18 mouse cellular contexts compared by ENCODE assay signal in genomic region chr12:79016109-79016508, GRCm38 (mm10). TPM values are rescaled to one million over a fixed set of nuclear protein-coding genes. Genes with fewer than 3 reads are reported as not detected.
DNase-seq lines count a peak whose midpoint lies in the region; ATAC-seq lines count a peak whose summit lies in the region.
"Had no signal": no experiment of that assay in that cellular context is flagged by ENCODE, and none has a peak within 500 bp of the region (broad histone marks: within the 10 kb centered on the region; RNA-seq: fewer than 3 reads in every experiment).

No protein-coding gene starts in this region.

- no peak overlapping the region; the same call in 1 of the 2 replicates for H3K27ac ChIP-seq in forebrain, embryonic 11.5 days (ENCODE audit: low read depth, low read length)
- H3K27ac ChIP-seq in hindbrain, embryonic 14.5 days, result no peak overlapping the region
- H3K27ac ChIP-seq: embryonic facial prominence, embryonic 12.5 days; gastrocnemius, adult 2 months; heart, adult 2 months; kidney, embryonic 15.5 days had no signal

- peak overlapping the region; percentile 12; the same call in 1 of the 2 replicates for H3K9ac ChIP-seq in forebrain, embryonic 11.5 days (ENCODE audit: low read length)
- H3K9ac ChIP-seq in hindbrain, embryonic 14.5 days, result no peak overlapping the region
- H3K9ac ChIP-seq: embryonic facial prominence, embryonic 12.5 days; kidney, embryonic 15.5 days; liver, postnatal 0 days had no signal

- peak; percentile 56; the same call in 1 of the 2 replicates for ATAC-seq in forebrain, embryonic 11.5 days (replicated peaks; ENCODE audit: low FRiP score)
- ATAC-seq in hindbrain, embryonic 14.5 days (ENCODE audit: low FRiP score), result peak; percentile 66; the same call in 1 of the 2 replicates
- ATAC-seq: CD4-positive, CD25-positive, alpha-beta regulatory T cell, adult 4 months; liver, postnatal 0 days had no signal

- H3K4me3 ChIP-seq in forebrain, embryonic 11.5 days (ENCODE audit: low read depth, low read length), result no peak overlapping the region
- no peak overlapping the region for H3K4me3 ChIP-seq in hindbrain, embryonic 14.5 days (replicated peaks; ENCODE audit: low read length)
- H3K4me3 ChIP-seq: embryonic facial prominence, embryonic 12.5 days; gastrocnemius, adult 2 months; heart, adult 2 months; kidney, embryonic 15.5 days had no signal

- H3K36me3 ChIP-seq in forebrain, embryonic 11.5 days (ENCODE audit: control insufficient read depth, insufficient read depth, low read length), result no peaks in the 10 kb centered on the region
- no peaks in the 10 kb centered on the region for H3K36me3 ChIP-seq in hindbrain, embryonic 14.5 days (replicated peaks; ENCODE audit: control insufficient read depth, insufficient read depth)
- H3K36me3 ChIP-seq: embryonic facial prominence, embryonic 12.5 days; kidney, embryonic 15.5 days had no signal

- H3K4me2 ChIP-seq in forebrain, embryonic 11.5 days (ENCODE audit: low read depth, low read length, severe bottlenecking), result no peak overlapping the region
- no peak overlapping the region for H3K4me2 ChIP-seq in hindbrain, embryonic 14.5 days (replicated peaks)
- H3K4me2 ChIP-seq: embryonic facial prominence, embryonic 12.5 days; kidney, embryonic 15.5 days had no signal

- 13% methylated on average over 5 of the region's 5 CpGs for WGBS in forebrain, embryonic 11.5 days
- 20% methylated on average over 5 of the region's 5 CpGs for whole genome bisulfite sequencing in hindbrain, embryonic 14.5 days

- H3K27me3 ChIP-seq in forebrain, embryonic 11.5 days (ENCODE audit: control insufficient read depth, insufficient read depth, low read length), result no peaks in the 10 kb centered on the region
- H3K27me3 ChIP-seq in hindbrain, embryonic 14.5 days (ENCODE audit: control insufficient read depth, insufficient read depth, low read length), result no peaks in the 10 kb centered on the region
- H3K27me3 ChIP-seq: embryonic facial prominence, embryonic 12.5 days; kidney, embryonic 15.5 days had no signal

- H3K9me3 ChIP-seq in forebrain, embryonic 11.5 days (ENCODE audit: control insufficient read depth, low read length), result no peaks in the 10 kb centered on the region
- H3K9me3 ChIP-seq in hindbrain, embryonic 14.5 days (ENCODE audit: control insufficient read depth, low read length), result no peaks in the 10 kb centered on the region
- H3K9me3 ChIP-seq: embryonic facial prominence, embryonic 12.5 days; kidney, embryonic 15.5 days had no signal

- peak; percentile 77 for DNase-seq in testis, postnatal 14 days (ENCODE audit: low spot score)
- no peak for DNase-seq in testis, postnatal 10 days (ENCODE audit: low spot score)
- no peak for DNase-seq in forebrain, embryonic 11.5 days (ENCODE audit: low spot score)
- DNase-seq in hindbrain, embryonic 14.5 days (ENCODE audit: low spot score), result no peak
- no peak for DNase-seq in right cerebral cortex, adult 2 months (ENCODE audit: low spot score in 2 of 2)
- DNase-seq in B cell, adult 2 months, result no peak
- DNase-seq in layer of hippocampus, postnatal 14 days (ENCODE audit: low spot score in 2 of 2), result no peak
- DNase-seq: adrenal gland, postnatal 14 days; cerebellum, adult 9-10 months; gastrocnemius, adult 2 months; heart, adult 2 months; liver, postnatal 0 days; lung, postnatal 4 days; right cerebral cortex, postnatal 25 days; thymus, postnatal 14 days had no signal

- H3K4me1 ChIP-seq in forebrain, embryonic 11.5 days (replicated peaks; ENCODE audit: control insufficient read depth, insufficient read depth, low read length), result 0 out of 2 replicates have a peak, but pooled peaks cover 2% of the 10 kb centered on the region
- H3K4me1 ChIP-seq in hindbrain, embryonic 14.5 days (replicated peaks; ENCODE audit: control insufficient read depth, insufficient read depth, low read length), result no peaks in the 10 kb centered on the region
- H3K4me1 ChIP-seq: embryonic facial prominence, embryonic 12.5 days had no signal

RNA-seq across cellular contexts. Expression of gene Tmem229b, which starts 8.7 kb away (rescaled TPM):
- polyA plus RNA-seq in forebrain, embryonic 11.5 days (2014; fragmentation: Nextera tagmentation; extraction: Ambion mirVana), result 7.3 and 7.9 TPM in 2 replicates
- polyA plus RNA-seq in hindbrain, embryonic 14.5 days (2014; fragmentation: Nextera tagmentation; extraction: Ambion mirVana), result 62.2 and 69.6 TPM in 2 replicates
- 10 to 100 TPM; 74.6 to 80.0 TPM for total RNA-seq in layer of hippocampus, postnatal 14 days (2021)

RNA-seq across cellular contexts. Expression of gene Plekhh1, which starts 12.9 kb away (rescaled TPM):
- 6.9 and 8.4 TPM in 2 replicates for polyA plus RNA-seq in forebrain, embryonic 11.5 days (2014; fragmentation: Nextera tagmentation; extraction: Ambion mirVana)
- 2.4 and 2.8 TPM in 2 replicates for polyA plus RNA-seq in hindbrain, embryonic 14.5 days (2014; fragmentation: Nextera tagmentation; extraction: Ambion mirVana)
- 10 to 100 TPM in 1 of 2 experiments, 1 to 10 TPM in 1; 8.5 to 11.4 TPM for total RNA-seq in layer of hippocampus, postnatal 14 days (2021)
